29 mouse cellular contexts compared by ENCODE assay signal in the genomic region with DNA sequence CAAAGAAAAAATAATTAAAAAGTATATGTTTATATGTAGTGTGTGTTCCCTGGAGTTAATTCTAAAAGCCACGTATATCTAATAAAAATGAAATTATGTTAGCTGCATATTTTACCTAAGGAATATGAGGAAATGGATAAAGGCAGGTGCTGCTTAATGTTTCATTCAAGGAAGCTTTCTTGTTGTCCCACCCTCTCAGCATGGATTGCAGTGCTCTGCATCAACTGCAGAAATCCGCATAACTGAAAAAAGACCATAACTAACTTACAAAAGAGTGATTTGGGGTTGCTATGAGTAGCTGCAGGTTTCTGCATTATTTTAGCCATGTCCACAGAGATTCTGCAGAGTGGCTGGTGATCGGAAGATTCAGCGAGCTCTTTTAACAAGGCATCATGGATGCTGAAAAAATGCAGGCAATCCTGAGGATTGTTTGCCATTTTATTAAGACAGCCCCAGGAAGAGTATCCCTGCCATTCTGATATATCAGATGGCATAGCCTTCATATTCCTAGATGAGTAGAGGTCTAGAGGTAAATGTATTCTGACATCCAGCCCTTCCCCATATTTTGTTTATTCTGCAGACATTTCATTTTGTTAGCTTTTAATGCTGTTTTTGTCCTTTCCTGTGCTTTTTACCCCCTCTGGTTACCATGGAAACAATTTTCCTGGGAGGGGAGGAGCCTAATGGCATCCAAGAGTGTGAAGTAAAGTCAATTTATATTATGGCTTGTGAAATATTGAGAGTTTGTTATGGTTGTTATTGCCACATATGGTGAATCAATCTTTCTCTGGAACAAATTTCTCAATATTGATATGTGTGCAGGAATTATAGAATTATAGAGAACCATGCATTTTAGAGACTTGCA.
DNase-seq lines count a peak whose midpoint lies in the region; ATAC-seq and TF ChIP-seq lines count a peak whose summit lies in the region.
"Had no signal": no experiment of that assay in that cellular context is flagged by ENCODE, and none has a peak within 500 bp of the region (broad histone marks: within the 10 kb centered on the region; RNA-seq: fewer than 3 reads in every experiment).

No protein-coding gene starts in this region.

- 84% methylated on average over 4 of the region's 4 CpGs for WGBS in forebrain, embryonic 16.5 days
- WGBS in forebrain, embryonic 12.5 days, result 86% methylated on average over 4 of the region's 4 CpGs
- 85% methylated on average over 4 of the region's 4 CpGs for WGBS in midbrain, embryonic 12.5 days
- WGBS in midbrain, embryonic 10.5 days, result 92% methylated on average over 4 of the region's 4 CpGs
- 52% methylated on average over 4 of the region's 4 CpGs for WGBS in midbrain, embryonic 16.5 days

- no peak for TF ChIP-seq CTCF in brain, embryonic 14.5 days (IDR thresholded peaks at IDR 0.05; ENCODE audit: borderline replicate concordance, extremely low read depth, insufficient read depth, insufficient read length)

- no peak overlapping the region for H3K4me2 ChIP-seq in forebrain, embryonic 16.5 days (ENCODE audit: low read length)
- no peak overlapping the region for H3K4me2 ChIP-seq in forebrain, embryonic 12.5 days
- H3K4me2 ChIP-seq in midbrain, embryonic 12.5 days (replicated peaks), result no peak overlapping the region
- peak overlapping the region; percentile 34; the same call in 1 of the 2 replicates for H3K4me2 ChIP-seq in midbrain, embryonic 16.5 days (ENCODE audit: low read length)
- H3K4me2 ChIP-seq: embryonic facial prominence, embryonic 13.5 days; heart, embryonic 13.5 days; intestine, embryonic 15.5 days; liver, embryonic 12.5 days had no signal

- H3K9me3 ChIP-seq in forebrain, embryonic 16.5 days (ENCODE audit: control insufficient read depth, low read length), result no peaks in the 10 kb centered on the region
- H3K9me3 ChIP-seq in forebrain, embryonic 12.5 days, result no peaks in the 10 kb centered on the region
- H3K9me3 ChIP-seq in midbrain, embryonic 12.5 days, result no peaks in the 10 kb centered on the region
- no peaks in the 10 kb centered on the region for H3K9me3 ChIP-seq in midbrain, embryonic 10.5 days (replicated peaks)
- H3K9me3 ChIP-seq in midbrain, embryonic 16.5 days (replicated peaks; ENCODE audit: control insufficient read depth, low read length, poor library complexity, severe bottlenecking), result no peaks in the 10 kb centered on the region
- H3K9me3 ChIP-seq: embryonic facial prominence, embryonic 13.5 days; forebrain, embryonic 10.5 days; G1E; heart, embryonic 13.5 days; intestine, embryonic 15.5 days; liver, embryonic 12.5 days; megakaryocyte, embryonic 14.5 days had no signal

- H3K4me3 ChIP-seq in forebrain, embryonic 16.5 days (replicated peaks; ENCODE audit: low read length), result no peak overlapping the region
- no peak overlapping the region for H3K4me3 ChIP-seq in forebrain, embryonic 12.5 days (replicated peaks)
- no peak overlapping the region for H3K4me3 ChIP-seq in midbrain, embryonic 12.5 days
- no peak overlapping the region for H3K4me3 ChIP-seq in midbrain, embryonic 10.5 days
- H3K4me3 ChIP-seq in midbrain, embryonic 16.5 days (ENCODE audit: low read depth, low read length), result no peak overlapping the region
- H3K4me3 ChIP-seq: embryonic facial prominence, embryonic 13.5 days; forebrain, embryonic 10.5 days; heart, embryonic 13.5 days; intestine, embryonic 15.5 days; liver, embryonic 12.5 days; megakaryocyte, embryonic 14.5 days had no signal

- no peaks in the 10 kb centered on the region for H3K36me3 ChIP-seq in forebrain, embryonic 16.5 days (ENCODE audit: control insufficient read depth, insufficient read depth)
- H3K36me3 ChIP-seq in forebrain, embryonic 12.5 days (replicated peaks), result no peaks in the 10 kb centered on the region
- H3K36me3 ChIP-seq in midbrain, embryonic 12.5 days, result no peaks in the 10 kb centered on the region
- no peaks in the 10 kb centered on the region for H3K36me3 ChIP-seq in midbrain, embryonic 10.5 days
- no peaks in the 10 kb centered on the region for H3K36me3 ChIP-seq in midbrain, embryonic 16.5 days (ENCODE audit: control insufficient read depth, insufficient read depth, low read length)
- H3K36me3 ChIP-seq: embryonic facial prominence, embryonic 13.5 days; forebrain, embryonic 10.5 days; G1E; heart, embryonic 13.5 days; intestine, embryonic 15.5 days; liver, embryonic 12.5 days had no signal

- no peak for DNase-seq in midbrain, embryonic 10.5 days (ENCODE audit: low spot score)
- peak; percentile 67 for DNase-seq in brain, embryonic 14.5 days (ENCODE audit: low read depth)
- no peak for DNase-seq in kidney, postnatal 4 days
- no peak for DNase-seq in adrenal gland, adult 8-10 months
- DNase-seq: adrenal gland, postnatal 14 days; cerebellum, adult 18-20 months; cerebellum, postnatal 10 days; heart, postnatal 10 days; kidney, adult 8-10 months; layer of hippocampus, postnatal 36 days; left cerebral cortex, postnatal 4 days; liver, postnatal 0 days; lung, postnatal 4 days; right cerebral cortex, adult 18-20 months; right cerebral cortex, postnatal 4 days; thymus, adult 2 months; thymus, postnatal 36 days had no signal

- no peak for TF ChIP-seq POLR2A in brain, embryonic 14.5 days (IDR thresholded peaks at IDR 0.05; ENCODE audit: borderline replicate concordance, extremely low read depth, insufficient read depth, insufficient read length, poor library complexity, severe bottlenecking)

- no peak overlapping the region for H3K9ac ChIP-seq in forebrain, embryonic 16.5 days (replicated peaks; ENCODE audit: low read depth, low read length)
- no peak overlapping the region for H3K9ac ChIP-seq in forebrain, embryonic 12.5 days
- H3K9ac ChIP-seq in midbrain, embryonic 12.5 days (replicated peaks), result no peak overlapping the region
- H3K9ac ChIP-seq in midbrain, embryonic 16.5 days (ENCODE audit: low read depth, low read length), result peak overlapping the region; percentile 40; the same call in 1 of the 2 replicates
- H3K9ac ChIP-seq: embryonic facial prominence, embryonic 13.5 days; heart, embryonic 13.5 days; intestine, embryonic 15.5 days; liver, embryonic 12.5 days; liver, postnatal 0 days had no signal

- H3K4me1 ChIP-seq in forebrain, embryonic 16.5 days (replicated peaks; ENCODE audit: control insufficient read depth, insufficient read depth, low read length), result no peaks in the 10 kb centered on the region
- no peaks in the 10 kb centered on the region for H3K4me1 ChIP-seq in forebrain, embryonic 12.5 days
- no peaks in the 10 kb centered on the region for H3K4me1 ChIP-seq in midbrain, embryonic 12.5 days
- no peaks in the 10 kb centered on the region for H3K4me1 ChIP-seq in midbrain, embryonic 10.5 days
- H3K4me1 ChIP-seq in midbrain, embryonic 16.5 days (ENCODE audit: control insufficient read depth, insufficient read depth, low read length), result peaks cover 6% of the 10 kb centered on the region
- H3K4me1 ChIP-seq: embryonic facial prominence, embryonic 13.5 days; forebrain, embryonic 10.5 days; heart, embryonic 13.5 days; intestine, embryonic 15.5 days; liver, embryonic 12.5 days; megakaryocyte, embryonic 14.5 days had no signal

- peak overlapping the region; percentile 10; the same call in 1 of the 2 replicates for H3K27ac ChIP-seq in forebrain, embryonic 16.5 days (ENCODE audit: low read length)
- no peak overlapping the region for H3K27ac ChIP-seq in forebrain, embryonic 12.5 days
- H3K27ac ChIP-seq in midbrain, embryonic 12.5 days (replicated peaks), result 0 out of 2 replicates have a peak overlapping the region, but pooled peaks have one; percentile 39
- H3K27ac ChIP-seq in midbrain, embryonic 10.5 days (replicated peaks), result no peak overlapping the region
- H3K27ac ChIP-seq in midbrain, embryonic 16.5 days (ENCODE audit: low read length), result peak overlapping the region; percentile 80
- H3K27ac ChIP-seq: embryonic facial prominence, embryonic 13.5 days; forebrain, embryonic 10.5 days; heart, embryonic 13.5 days; intestine, embryonic 15.5 days; kidney, postnatal 0 days; liver, embryonic 12.5 days had no signal

- H3K27me3 ChIP-seq in forebrain, embryonic 16.5 days (replicated peaks; ENCODE audit: control insufficient read depth, insufficient read depth, low read length), result no peaks in the 10 kb centered on the region
- H3K27me3 ChIP-seq in forebrain, embryonic 12.5 days, result no peaks in the 10 kb centered on the region
- H3K27me3 ChIP-seq in midbrain, embryonic 12.5 days, result no peaks in the 10 kb centered on the region
- no peaks in the 10 kb centered on the region for H3K27me3 ChIP-seq in midbrain, embryonic 10.5 days (ENCODE audit: low read depth, poor library complexity, severe bottlenecking)
- no peaks in the 10 kb centered on the region for H3K27me3 ChIP-seq in midbrain, embryonic 16.5 days (ENCODE audit: control insufficient read depth, insufficient read depth, low read depth, low read length)
- H3K27me3 ChIP-seq: embryonic facial prominence, embryonic 13.5 days; heart, embryonic 13.5 days; intestine, embryonic 15.5 days; liver, embryonic 12.5 days; megakaryocyte, embryonic 14.5 days had no signal

- peak; percentile 50; the same call in 1 of the 2 replicates for ATAC-seq in forebrain, embryonic 16.5 days
- ATAC-seq in forebrain, embryonic 12.5 days (ENCODE audit: low FRiP score), result no peak
- no peak for ATAC-seq in midbrain, embryonic 12.5 days (ENCODE audit: low FRiP score, low read depth)
- ATAC-seq in midbrain, embryonic 16.5 days, result peak; percentile 86
- ATAC-seq: intestine, embryonic 15.5 days; liver, embryonic 12.5 days; liver, postnatal 0 days had no signal

Comparison
In these comparisons a context has a peak if more than half of its experiments do, and no peak if none do; other contexts are left out.
1. ATAC-seq: peak in forebrain, embryonic 16.5 days (single experiment) and midbrain, embryonic 16.5 days (single experiment); none in forebrain, embryonic 12.5 days (single experiment) and midbrain, embryonic 12.5 days (single experiment).
2. H3K27ac ChIP-seq: peak in forebrain, embryonic 16.5 days (single experiment), midbrain, embryonic 12.5 days (single experiment) and midbrain, embryonic 16.5 days (single experiment); none in forebrain, embryonic 12.5 days (single experiment) and midbrain, embryonic 10.5 days (single experiment).